Mouse (Mus musculus) G1E-ER4 (cell line): ENCODE results near the gene Prpf31. TPM values are rescaled to one million over a fixed set of nuclear protein-coding genes. Genes with fewer than 3 reads are reported as not detected.

Experiments
- GATA1 ChIP-seq: IDR thresholded peaks from one replicate; pipeline ENCODE4 v1.8.0; 2012; ENCODE audit warnings: low read length, inconsistent platforms
- polyA plus RNA-seq: library from polyadenylated mRNA; stranded (reverse); fragments of >175 nt; gene quantifications from 2 replicates; pipeline ENCODE4 v1.2.3, GENCODE M21; 2012

Gene Prpf31
- polyA plus RNA-seq, 1 experiment = 110 TPM

- TF ChIP-seq GATA1 = no peak
Observed at GRCm38 (mm10) chr7:3664524-3665214, 34.9 kb downstream of the Prpf31 start.

GRCm38 (mm10) chr7:3665215-3666114 is 35.7 kb downstream of the Prpf31 start, which contains the start of gene Leng1:
Leng1 (minus strand) TSS chr7:3665840.
- no peak for TF ChIP-seq GATA1

GRCm38 (mm10) chr7:3666921-3667391 is 37.2 kb downstream of the Prpf31 start:
- TF ChIP-seq GATA1 = no peak

GRCm38 (mm10) chr7:3674507-3675227 is 44.9 kb downstream of the Prpf31 start:
- no peak for TF ChIP-seq GATA1

GRCm38 (mm10) chr7:3675228-3675548 is 45.4 kb downstream of the Prpf31 start:
- no peak for TF ChIP-seq GATA1

- TF ChIP-seq GATA1 = no peak
Observed at GRCm38 (mm10) chr7:3676371-3676770, 46.6 kb downstream of the Prpf31 start.

- TF ChIP-seq GATA1 = no peak
Observed at GRCm38 (mm10) chr7:3677342-3677741, 47.6 kb downstream of the Prpf31 start, which contains the start of gene Tmc4. Tmc4 (minus strand) TSS chr7:3677553.

- no peak for TF ChIP-seq GATA1
Observed at GRCm38 (mm10) chr7:3683908-3684550, 54.2 kb downstream of the Prpf31 start.

GRCm38 (mm10) chr7:3684698-3685097 is 54.9 kb downstream of the Prpf31 start:
- TF ChIP-seq GATA1 = no peak

GRCm38 (mm10) chr7:3685400-3686187 is 55.8 kb downstream of the Prpf31 start:
- TF ChIP-seq GATA1 = no peak

GRCm38 (mm10) chr7:3691919-3692318 is 62.1 kb downstream of the Prpf31 start:
- TF ChIP-seq GATA1 = no peak

Other genes with a start within 250 kb of the Prpf31 start
- gene Cacng8, start 239.3 kb upstream of the Prpf31 start, polyA plus RNA-seq = not detected in 2 replicates
- gene Cacng6, start 205.8 kb upstream of the Prpf31 start, polyA plus RNA-seq = not detected in 2 replicates
- 0.04 TPM in 1 of 2 replicates, not detected in the other for gene Tarm1, start 127.4 kb upstream of the Prpf31 start, polyA plus RNA-seq
- gene Oscar, start 13.8 kb upstream of the Prpf31 start, polyA plus RNA-seq = not detected in 2 replicates
- 24.6 and 27.8 TPM in 2 replicates for gene Ndufa3, start 12.6 kb upstream of the Prpf31 start, polyA plus RNA-seq
- gene Tfpt, start 56 bp upstream of the Prpf31 start, polyA plus RNA-seq = 61.8 and 88.2 TPM in 2 replicates
- gene Cnot3, start 15.3 kb downstream of the Prpf31 start, polyA plus RNA-seq = 785 and 904 TPM in 2 replicates
- gene Leng1, start 35.9 kb downstream of the Prpf31 start, polyA plus RNA-seq = 20.3 and 21.6 TPM in 2 replicates
- gene Tmc4, start 47.6 kb downstream of the Prpf31 start, polyA plus RNA-seq = 0.55 and 0.80 TPM in 2 replicates
- 105 and 122 TPM in 2 replicates for gene Tsen34, start 62.9 kb downstream of the Prpf31 start, polyA plus RNA-seq
- gene Mboat7, start 63.5 kb downstream of the Prpf31 start, polyA plus RNA-seq = 87.2 and 108 TPM in 2 replicates
- gene Rps9, start 74.0 kb downstream of the Prpf31 start, polyA plus RNA-seq = 450 and 1,340 TPM in 2 replicates
- 0.02 and 0.03 TPM in 2 replicates for gene Pirb, start 90.4 kb downstream of the Prpf31 start, polyA plus RNA-seq
- gene Gm15448, start 195.7 kb downstream of the Prpf31 start, polyA plus RNA-seq = not detected in 2 replicates
- gene Pira2, start 215.1 kb downstream of the Prpf31 start, polyA plus RNA-seq = not detected in 2 replicates